Mouse (Mus musculus) limb, embryonic 14.5 days (tissue): ENCODE measurements at regions not wholly inside any gene's neighbourhood (a gene's known extent, or its start where the extent isn't known, plus 50 kb on each side); places are given as distances from the start of the nearest gene placed in this dataset.

Source experiments
- ATAC-seq: fragments of 200-750 bp; cut with Nextera tagmentation; 2 replicates; pipeline ENCODE4 v1.8.0; 2017; ENCODE audit warnings: low read depth, moderate number of reproducible peaks, moderate TSS enrichment; ENCODE audit not compliant: low FRiP score
- DNase-seq: peaks from one replicate; pipeline ENCODE4 v3.0.0-alpha.2; 2015; ENCODE audit warnings: low spot score
- H3K27ac ChIP-seq: fragments of 300-500 bp; sonication (generic); replicated peaks from 2 replicates; pipeline ENCODE4 v1.5.1; 2014; ENCODE audit warnings: low read depth, mild to moderate bottlenecking, low read length, moderate library complexity, mixed read lengths
- H3K27me3 ChIP-seq: fragments of 300-500 bp; sonication (generic); 2 replicates; pipeline ENCODE4 v1.6.1; 2014; ENCODE audit warnings: low read length, mixed read lengths; ENCODE audit not compliant: control insufficient read depth, insufficient read depth
- H3K36me3 ChIP-seq: fragments of 300-500 bp; sonication (generic); 2 replicates; pipeline ENCODE4 v1.6.1; 2014; ENCODE audit warnings: mild to moderate bottlenecking, low read length, moderate library complexity, mixed read lengths; ENCODE audit not compliant: control insufficient read depth, insufficient read depth
- H3K4me1 ChIP-seq: fragments of 300-500 bp; sonication (generic); 2 replicates; pipeline ENCODE4 v1.6.1; 2014; ENCODE audit warnings: antibody characterized with exemption, low read length, mixed read lengths; ENCODE audit not compliant: control insufficient read depth, insufficient read depth
- H3K4me2 ChIP-seq: fragments of 300-500 bp; sonication (generic); replicated peaks from 2 replicates; pipeline ENCODE4 v1.6.1; 2014; ENCODE audit warnings: low read depth, mild to moderate bottlenecking, low read length, moderate library complexity; ENCODE audit not compliant: severe bottlenecking
- H3K4me3 ChIP-seq: fragments of 300-500 bp; sonication (generic); replicated peaks from 2 replicates; pipeline ENCODE4 v1.5.1; 2014; ENCODE audit warnings: low read length
- H3K9ac ChIP-seq: fragments of 300-500 bp; sonication (generic); 2 replicates; pipeline ENCODE4 v1.6.1; 2014; ENCODE audit warnings: mild to moderate bottlenecking, low read depth, low read length, moderate library complexity; ENCODE audit not compliant: severe bottlenecking
- H3K9me3 ChIP-seq: fragments of 300-500 bp; sonication (generic); 2 replicates; pipeline ENCODE4 v1.6.1; 2016; ENCODE audit warnings: low read length; ENCODE audit not compliant: control insufficient read depth
- POLR2A ChIP-seq: fragments of 200-500 bp; IDR thresholded peaks from 2 replicates; pipeline ENCODE4 v1.8.0; 2012; ENCODE audit warnings: inconsistent platforms, mild to moderate bottlenecking, moderate library complexity, borderline replicate concordance; ENCODE audit not compliant: insufficient read depth, insufficient read length; ENCODE audit errors: extremely low read depth
- WGBS: fragments of 180-500 bp; shearing (Covaris S2); extraction: QIAGEN DNeasy Blood & Tissue Kit; methylation state at CpG from one replicate; pipeline ENCODE4 v1.1.7; 2014; 5-methylcytosine and 5-hydroxymethylcytosine counted together

DNA sequence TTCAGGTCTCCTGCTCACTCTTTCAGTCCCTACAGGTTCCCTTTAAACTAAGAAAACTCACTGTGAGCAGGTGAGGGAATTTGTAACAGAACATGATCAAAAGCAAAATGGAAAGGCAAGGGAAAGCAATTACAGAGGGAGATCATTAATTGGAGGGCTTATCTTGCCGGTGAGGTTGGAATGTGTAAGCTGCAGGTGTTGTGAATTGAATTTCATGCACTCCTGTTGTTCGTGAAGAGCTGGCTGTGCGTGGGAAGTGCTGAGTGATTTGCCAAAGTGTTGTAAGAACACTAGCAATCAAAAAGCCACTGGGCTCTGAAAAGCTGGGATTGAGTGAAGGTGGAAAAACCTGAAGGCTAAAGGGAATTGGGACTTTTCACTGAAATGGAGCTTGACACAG, 808.8 kb upstream of the Lcorl start:
- Histone ChIP-seq H3K4me3 (no peak overlapping the region), H3K27me3 (no peaks in the 10 kb centered on the region), H3K9me3 (no peaks in the 10 kb centered on the region), H3K36me3 (no peaks in the 10 kb centered on the region), H3K4me1 (no peaks in the 10 kb centered on the region), H3K4me2 (no peak overlapping the region), H3K27ac (no peak overlapping the region), H3K9ac (no peak overlapping the region)
- no peak for TF ChIP-seq POLR2A
- no peak for DNase-seq
- WGBS = 11% methylated on average over 3 of the region's 3 CpGs
- ATAC-seq = no peak

DNA sequence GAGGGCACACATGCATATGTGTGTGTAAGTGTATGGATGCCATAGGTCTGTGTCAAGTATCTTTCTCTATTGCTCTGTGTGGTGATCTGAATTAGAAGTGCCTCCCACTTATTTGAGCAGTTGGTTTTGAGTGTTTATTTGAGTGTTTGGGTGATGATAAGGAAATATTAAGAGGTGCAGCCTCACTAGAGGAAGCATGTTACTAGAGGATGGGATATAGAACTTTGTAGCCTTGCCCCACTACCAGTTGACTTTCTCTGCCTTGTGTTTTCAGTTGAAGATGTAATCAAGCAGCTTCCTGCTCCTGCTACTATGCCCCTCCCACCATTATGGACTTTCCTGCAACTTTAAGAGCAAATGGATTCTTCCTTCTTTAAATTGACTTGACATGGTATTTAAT, 799.6 kb upstream of the Lcorl start:
- Histone ChIP-seq H3K9ac (no peak overlapping the region), H3K4me2 (no peak overlapping the region), H3K4me3 (no peak overlapping the region), H3K4me1 (no peaks in the 10 kb centered on the region), H3K27ac (no peak overlapping the region), H3K9me3 (no peaks in the 10 kb centered on the region), H3K27me3 (no peaks in the 10 kb centered on the region), H3K36me3 (no peaks in the 10 kb centered on the region)
- no peak for TF ChIP-seq POLR2A
- ATAC-seq (no peak), DNase-seq (no peak)

- no peaks in the 10 kb centered on the region for H3K27me3 ChIP-seq
- H3K9ac ChIP-seq = no peak overlapping the region
- 100% methylated on average over 1 of the region's 1 CpGs for WGBS
- DNase-seq (no peak), ATAC-seq (no peak)
- H3K36me3 ChIP-seq = no peaks in the 10 kb centered on the region
- no peaks in the 10 kb centered on the region for H3K9me3 ChIP-seq
- H3K4me1 ChIP-seq = no peaks in the 10 kb centered on the region
- H3K4me3 ChIP-seq = no peak overlapping the region
- H3K27ac ChIP-seq = no peak overlapping the region
- H3K4me2 ChIP-seq = no peak overlapping the region
- TF ChIP-seq POLR2A = no peak
Measured at GRCm38 (mm10) chr5:46654189-46654588, 796.8 kb upstream of the Lcorl start.

DNA sequence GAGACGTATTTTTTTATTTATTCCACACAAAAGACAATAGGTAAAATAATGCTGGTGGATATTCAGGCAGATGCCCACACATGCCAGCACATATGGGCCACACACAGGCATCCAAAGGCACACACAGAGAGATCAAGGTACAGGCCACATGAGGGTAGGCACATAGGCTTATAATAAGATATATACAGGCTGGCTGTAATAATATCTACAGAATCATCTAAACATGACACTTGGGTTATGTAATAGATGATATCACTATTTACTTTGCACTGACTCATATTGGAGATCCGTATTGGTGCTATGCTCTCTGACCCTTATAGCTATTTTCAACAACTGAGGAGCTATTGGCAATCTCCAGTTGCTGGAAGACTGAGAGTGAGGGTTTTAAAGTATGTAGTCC, 785.6 kb upstream of the Lcorl start:
- WGBS = 75% methylated on average over 2 of the region's 2 CpGs
- no peak for ATAC-seq
- Histone ChIP-seq H3K4me2 (no peak overlapping the region), H3K36me3 (no peaks in the 10 kb centered on the region), H3K4me1 (no peaks in the 10 kb centered on the region), H3K9ac (no peak overlapping the region), H3K27me3 (no peaks in the 10 kb centered on the region), H3K9me3 (no peaks in the 10 kb centered on the region), H3K4me3 (no peak overlapping the region), H3K27ac (no peak overlapping the region)
- no peak for DNase-seq
- TF ChIP-seq POLR2A = no peak

DNA sequence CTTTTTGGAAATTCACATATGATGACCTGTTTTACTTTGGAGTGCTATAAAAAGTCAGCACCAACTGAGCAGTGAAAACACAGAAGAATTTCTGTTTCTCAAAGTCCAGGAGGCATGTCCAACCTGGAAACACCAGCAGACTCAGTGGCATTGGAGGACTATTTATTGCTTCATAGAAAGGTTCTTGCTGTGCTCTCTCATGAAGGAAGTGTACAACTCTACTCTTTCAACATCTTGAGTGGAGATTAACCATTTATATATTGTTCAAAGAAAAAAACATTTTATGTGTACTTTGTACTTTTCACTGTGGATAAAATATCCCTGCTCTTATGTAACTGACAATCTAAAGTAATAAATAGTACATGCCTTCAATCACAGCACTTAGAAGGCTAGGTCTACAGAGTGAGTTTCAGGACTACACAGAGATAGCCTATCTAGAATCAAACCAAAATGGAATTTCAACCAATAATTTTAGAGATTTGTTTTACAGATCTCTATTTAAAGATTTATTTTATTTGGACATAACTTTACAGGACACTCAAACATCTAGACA, 777.8 kb upstream of the Lcorl start:
- Histone ChIP-seq H3K9ac (no peak overlapping the region), H3K4me3 (no peak overlapping the region), H3K4me1 (no peaks in the 10 kb centered on the region), H3K9me3 (no peaks in the 10 kb centered on the region), H3K36me3 (no peaks in the 10 kb centered on the region), H3K27me3 (no peaks in the 10 kb centered on the region), H3K27ac (no peak overlapping the region), H3K4me2 (no peak overlapping the region)
- TF ChIP-seq POLR2A = no peak
- ATAC-seq (no peak), DNase-seq (no peak)
